Mouse (Mus musculus): ENCODE data around the gene Zfp105. TPM values are rescaled to one million over a fixed set of nuclear protein-coding genes. Genes with fewer than 3 reads are reported as not detected.

Gene Zfp105
- polyA plus RNA-seq (2015; fragmentation: Illumina TruSeq; extraction: RNeasy Lipid Tissue Mini Kit (QIAGEN cat#74804); ENCODE audit: low read depth, low replicate concordance): 6.2 TPM

DNA sequence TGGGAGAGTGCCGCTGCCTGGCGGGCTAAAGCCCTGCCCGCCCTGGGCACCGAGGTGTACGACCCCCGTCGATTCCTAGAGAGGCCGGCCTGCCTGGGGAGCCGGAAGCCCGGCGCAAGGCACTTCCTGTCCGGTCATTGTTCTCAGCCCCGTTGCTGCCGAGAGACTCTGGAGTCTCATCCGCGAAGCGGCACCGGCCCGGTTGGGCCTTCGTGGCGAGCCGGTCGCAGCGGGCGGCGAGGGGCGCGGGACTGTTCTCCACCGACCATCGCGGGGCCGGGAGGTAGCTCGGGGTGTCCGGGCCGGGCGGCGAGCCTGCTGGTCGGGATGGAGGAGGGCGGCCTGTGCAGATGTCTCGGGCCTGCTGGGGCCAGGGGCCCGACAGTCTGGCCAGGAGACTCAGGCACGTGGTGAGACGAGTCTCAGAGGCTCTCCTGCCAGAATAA is at the start of gene Zfp105:
Gene Zfp105, plus strand, starts transcription at position 137 of the 446 bp plus-strand sequence.

GRCm38 (mm10) chr9:122885385-122885784 is 37.5 kb upstream of the Zfp105 start, which contains the start of gene Zkscan7:
Gene Zkscan7 (plus strand): TSS chr9:122885685.

GRCm38 (mm10) chr9:122950643-122951475 is 28.0 kb downstream of the Zfp105 start, which contains the start of the genes 1110059G10Rik and Kif15:
Gene 1110059G10Rik (minus strand): TSS chr9:122951000.
Gene Kif15 (plus strand): TSS chr9:122951046.

Other genes with a start within 250 kb of the Zfp105 start
- gene Topaz1, start 175.7 kb upstream of the Zfp105 start, polyA plus RNA-seq (2015; fragmentation: Illumina TruSeq; extraction: RNeasy Lipid Tissue Mini Kit (QIAGEN cat#74804); ENCODE audit: low read depth, low replicate concordance): not detected
- 18.3 TPM for gene Tcaim, start 117.5 kb upstream of the Zfp105 start, polyA plus RNA-seq (2015; fragmentation: Illumina TruSeq; extraction: RNeasy Lipid Tissue Mini Kit (QIAGEN cat#74804); ENCODE audit: low read depth, low replicate concordance)
- not detected for gene Gm35549, start 79.0 kb upstream of the Zfp105 start, polyA plus RNA-seq (2015; fragmentation: Illumina TruSeq; extraction: RNeasy Lipid Tissue Mini Kit (QIAGEN cat#74804); ENCODE audit: low read depth, low replicate concordance)
- 134 TPM for gene Zfp445, start 57.1 kb upstream of the Zfp105 start, polyA plus RNA-seq (2015; fragmentation: Illumina TruSeq; extraction: RNeasy Lipid Tissue Mini Kit (QIAGEN cat#74804); ENCODE audit: low read depth, low replicate concordance)
- gene Zkscan7, start 37.4 kb upstream of the Zfp105 start, polyA plus RNA-seq (2015; fragmentation: Illumina TruSeq; extraction: RNeasy Lipid Tissue Mini Kit (QIAGEN cat#74804); ENCODE audit: low read depth, low replicate concordance): 5.0 TPM
- 32.2 TPM for gene 1110059G10Rik, start 27.9 kb downstream of the Zfp105 start, polyA plus RNA-seq (2015; fragmentation: Illumina TruSeq; extraction: RNeasy Lipid Tissue Mini Kit (QIAGEN cat#74804); ENCODE audit: low read depth, low replicate concordance)
- gene Kif15, start 28.0 kb downstream of the Zfp105 start, polyA plus RNA-seq (2015; fragmentation: Illumina TruSeq; extraction: RNeasy Lipid Tissue Mini Kit (QIAGEN cat#74804); ENCODE audit: low read depth, low replicate concordance): 0.79 TPM
- 34.5 TPM for gene Tmem42, start 98.3 kb downstream of the Zfp105 start, polyA plus RNA-seq (2015; fragmentation: Illumina TruSeq; extraction: RNeasy Lipid Tissue Mini Kit (QIAGEN cat#74804); ENCODE audit: low read depth, low replicate concordance)
- 0.59 TPM for gene Tgm4, start 111.7 kb downstream of the Zfp105 start, polyA plus RNA-seq (2015; fragmentation: Illumina TruSeq; extraction: RNeasy Lipid Tissue Mini Kit (QIAGEN cat#74804); ENCODE audit: low read depth, low replicate concordance)
- gene Zdhhc3, start 190.1 kb downstream of the Zfp105 start, polyA plus RNA-seq (2015; fragmentation: Illumina TruSeq; extraction: RNeasy Lipid Tissue Mini Kit (QIAGEN cat#74804); ENCODE audit: low read depth, low replicate concordance): 58.8 TPM
- 43.0 TPM for gene Exosc7, start 190.1 kb downstream of the Zfp105 start, polyA plus RNA-seq (2015; fragmentation: Illumina TruSeq; extraction: RNeasy Lipid Tissue Mini Kit (QIAGEN cat#74804); ENCODE audit: low read depth, low replicate concordance)
- 4.0 TPM for gene Clec3b, start 227.9 kb downstream of the Zfp105 start, polyA plus RNA-seq (2015; fragmentation: Illumina TruSeq; extraction: RNeasy Lipid Tissue Mini Kit (QIAGEN cat#74804); ENCODE audit: low read depth, low replicate concordance)